Mouse (Mus musculus) cerebellum, adult (tissue): ENCODE measurements at regions not wholly inside any gene's neighbourhood (a gene's known extent, or its start where the extent isn't known, plus 50 kb on each side); places are given as distances from the start of the nearest gene placed in this dataset.

ENCODE experiments used
- ATAC-seq: cut with Nextera tagmentation; 2 replicates; pipeline ENCODE4 v1.9.2; 2017; ENCODE audit warnings: mild to moderate bottlenecking, moderate library complexity, mixed read lengths; ENCODE audit not compliant: insufficient number of reproducible peaks, low FRiP score, low TSS enrichment

DNA sequence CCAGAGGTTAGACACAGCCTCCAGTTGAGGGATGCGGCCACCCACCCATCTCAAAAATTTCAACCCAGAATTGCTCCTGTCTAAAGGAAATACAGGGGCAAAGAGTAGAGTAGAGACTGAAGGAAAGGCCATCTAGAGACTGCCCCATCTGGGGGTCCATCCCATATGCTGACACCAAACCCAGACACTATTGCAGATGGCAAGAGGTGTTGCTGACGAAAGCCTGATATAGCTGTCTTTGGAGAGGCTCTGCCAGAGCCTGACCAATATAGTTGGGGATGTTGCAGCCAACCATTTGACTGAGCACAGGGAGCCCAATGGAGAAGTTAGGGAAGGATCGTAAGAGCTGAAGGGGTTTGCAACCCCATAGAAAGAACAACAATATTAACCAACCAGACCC, 141.6 kb upstream of the Reg3b start:
- no peak for ATAC-seq

DNA sequence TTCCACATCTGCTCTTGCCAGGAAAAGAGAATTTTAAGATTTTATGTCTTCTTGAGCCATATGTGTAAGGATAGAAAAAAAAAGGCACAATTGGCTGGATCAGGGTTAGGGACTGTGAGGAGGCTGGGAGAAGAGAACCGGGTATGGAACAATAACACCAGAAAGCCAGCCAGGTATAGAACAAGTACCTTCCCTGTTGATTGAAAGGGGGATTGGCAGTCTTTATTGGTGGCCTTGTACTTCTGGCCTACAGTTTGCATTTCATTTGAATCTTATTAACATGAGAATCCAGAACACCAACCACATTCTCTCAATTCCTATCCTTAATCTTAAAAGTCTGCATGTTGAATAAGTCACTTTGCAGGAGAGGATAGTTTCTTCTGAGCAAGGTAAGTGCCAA, 126.1 kb upstream of the Reg3b start:
- ATAC-seq = no peak

DNA sequence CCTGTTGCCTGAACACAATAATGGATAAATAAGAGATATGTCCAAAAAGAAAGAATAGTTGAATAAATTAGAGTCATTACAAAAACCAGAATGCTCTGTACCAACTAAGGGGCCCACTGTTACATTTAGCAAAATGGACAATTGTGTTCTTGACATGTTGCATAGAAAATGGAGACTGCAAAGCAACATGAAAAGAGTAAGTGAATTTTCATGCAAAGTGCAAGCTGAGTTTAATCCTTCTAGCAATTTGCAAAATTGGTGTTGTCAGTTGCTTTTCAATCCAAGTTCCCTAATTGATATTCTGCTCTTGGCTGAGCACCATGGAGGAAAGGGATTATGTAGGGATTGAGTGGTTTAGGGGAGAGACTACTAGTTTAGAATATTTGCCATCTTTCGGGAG, 125.4 kb upstream of the Reg3b start:
- no peak for ATAC-seq

DNA sequence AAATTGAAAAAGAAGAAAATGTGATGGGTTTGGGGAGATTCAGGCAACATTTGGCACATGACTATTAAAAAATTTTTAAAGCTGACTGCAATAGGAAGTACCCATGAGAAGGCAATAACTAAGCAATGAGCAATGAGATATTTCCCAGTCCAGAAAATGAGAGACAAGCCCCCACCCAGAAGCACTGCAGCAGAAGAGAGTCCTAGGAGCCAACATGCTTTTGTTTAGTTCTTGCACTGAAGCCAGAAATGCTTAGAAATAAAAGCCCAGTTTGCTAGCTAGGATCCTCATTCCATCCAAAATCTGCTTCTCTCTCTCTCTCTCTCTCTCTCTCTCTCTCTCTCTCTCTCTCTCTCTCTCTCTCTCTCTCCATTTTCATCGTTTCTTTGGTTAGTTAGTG, 120.4 kb upstream of the Reg3b start:
- no peak for ATAC-seq

DNA sequence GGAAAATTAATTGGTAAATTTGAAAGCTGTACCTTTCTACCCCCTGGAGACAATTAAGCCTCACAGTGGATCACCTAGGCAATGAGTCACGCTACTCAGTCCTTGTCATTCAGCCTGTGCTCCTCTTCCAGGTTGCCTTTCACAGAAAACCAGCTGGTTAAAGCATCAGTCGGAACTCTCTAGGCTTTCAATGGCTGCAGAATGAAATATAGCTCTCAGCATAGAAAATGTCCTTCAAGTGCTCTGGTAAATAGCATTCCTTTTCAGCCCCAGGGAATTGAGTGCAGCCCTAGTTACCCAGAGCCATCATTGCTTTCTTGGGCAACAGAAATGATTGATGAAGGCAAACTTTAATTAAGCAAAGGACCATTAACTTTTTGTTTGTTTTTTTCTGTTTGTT, 119.9 kb upstream of the Reg3b start:
- no peak for ATAC-seq

DNA sequence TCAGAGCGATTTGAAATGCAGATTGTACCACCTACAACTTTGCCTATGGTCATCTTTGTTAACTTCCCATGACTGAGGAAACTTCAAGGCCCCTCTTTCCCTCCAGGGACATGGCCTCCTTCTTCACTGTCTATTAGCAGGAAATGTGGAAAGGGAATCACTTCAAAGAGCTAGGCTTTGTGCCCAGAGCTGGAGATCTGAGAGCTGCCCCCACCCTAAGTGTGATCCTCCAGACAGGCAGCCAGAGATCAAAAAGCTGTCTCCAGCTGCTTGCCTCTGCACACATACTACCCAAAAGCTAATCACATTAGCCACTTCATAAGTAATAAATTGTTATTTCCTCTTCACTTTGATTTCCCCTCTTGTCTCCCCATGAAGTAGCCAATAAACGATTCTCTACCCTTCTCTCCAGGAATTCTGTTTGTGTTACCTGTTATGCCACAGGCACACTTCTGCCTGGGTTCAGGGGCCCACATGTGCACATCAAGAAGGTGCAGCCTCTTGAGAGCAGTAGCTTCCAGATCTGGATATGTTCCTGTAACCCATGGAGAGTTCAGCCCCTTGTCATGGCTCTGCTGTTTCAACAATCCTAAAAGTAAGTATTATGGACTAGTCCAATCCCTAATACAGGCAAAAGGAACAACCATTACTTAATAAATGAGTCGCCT, 98.4 kb upstream of the Reg3b start:
- ATAC-seq = no peak; the same call in 1 of the 2 replicates

DNA sequence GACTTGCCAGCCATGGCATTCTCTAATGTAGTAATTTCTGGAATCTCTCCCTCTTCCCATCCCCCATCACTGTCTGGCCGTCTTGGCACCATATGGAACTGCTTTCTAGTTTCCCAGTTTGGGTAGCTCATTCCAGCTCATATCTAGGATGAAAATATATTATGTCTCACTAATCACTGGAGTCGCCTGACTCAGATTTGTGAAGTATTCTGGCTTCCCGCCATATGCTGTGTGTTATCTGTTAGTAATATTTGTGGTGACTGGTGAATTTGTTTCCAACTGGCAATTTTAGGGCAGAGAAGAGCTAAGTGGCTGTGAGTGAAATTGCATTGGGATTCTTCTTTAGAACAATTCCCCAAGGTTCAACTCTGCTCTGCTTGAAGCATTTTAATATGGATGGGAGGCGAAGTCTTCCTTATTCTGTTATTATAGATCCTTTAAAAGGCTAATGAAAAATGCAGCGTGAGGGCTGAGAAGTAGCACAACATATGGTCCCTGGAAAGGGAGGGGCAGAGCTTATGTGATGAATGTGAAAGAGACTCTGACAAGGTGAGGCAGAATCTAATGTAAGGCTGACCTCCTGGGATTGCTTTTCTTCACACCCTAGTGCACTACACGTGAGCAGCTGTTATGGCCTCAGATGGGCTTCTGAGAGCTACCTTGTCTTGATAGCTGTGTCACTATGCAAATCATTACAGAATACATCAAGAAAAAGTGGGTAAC, 92.3 kb upstream of the Reg3b start:
- 0 out of 2 replicates have a peak, but pooled peaks have one; percentile 36 for ATAC-seq

DNA sequence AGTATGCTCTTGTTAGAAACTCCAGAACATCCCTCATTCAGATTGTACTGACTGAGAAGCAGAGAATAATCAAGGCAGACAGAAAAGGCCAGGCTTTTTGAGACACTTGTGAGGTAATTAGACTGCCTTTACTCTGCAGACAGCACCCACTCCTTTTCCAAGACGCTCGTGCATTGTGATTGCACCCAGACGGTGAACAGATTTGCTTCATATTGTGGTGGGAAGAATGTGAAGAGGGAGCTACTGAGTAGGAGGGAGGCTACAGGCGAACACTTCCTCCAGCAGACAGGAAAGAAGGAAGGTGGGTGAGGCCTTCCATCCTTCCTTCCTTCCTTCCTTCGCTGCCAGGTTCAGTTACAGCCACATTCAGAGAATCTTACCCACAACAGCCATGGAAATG, 89.9 kb upstream of the Reg3b start:
- ATAC-seq = no peak

DNA sequence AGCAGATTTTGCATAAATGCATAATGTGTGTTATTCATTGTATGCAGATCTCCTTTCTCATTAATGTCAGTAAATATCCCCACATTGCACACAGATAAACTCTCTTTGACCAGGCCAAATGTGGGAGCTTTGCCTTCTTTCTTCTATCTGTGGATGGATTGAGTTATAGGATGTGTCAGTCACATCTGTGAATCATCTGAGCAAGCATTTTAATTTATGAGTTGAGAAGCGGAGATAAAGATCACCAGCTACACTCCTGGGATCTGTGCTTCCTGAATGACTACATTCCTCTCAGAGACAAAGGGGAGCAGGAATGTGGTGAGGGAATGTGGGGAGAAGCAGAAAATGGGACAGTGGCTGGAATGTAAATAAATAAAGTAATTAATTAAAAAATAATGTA, 75.8 kb upstream of the Reg3b start:
- no peak for ATAC-seq

DNA sequence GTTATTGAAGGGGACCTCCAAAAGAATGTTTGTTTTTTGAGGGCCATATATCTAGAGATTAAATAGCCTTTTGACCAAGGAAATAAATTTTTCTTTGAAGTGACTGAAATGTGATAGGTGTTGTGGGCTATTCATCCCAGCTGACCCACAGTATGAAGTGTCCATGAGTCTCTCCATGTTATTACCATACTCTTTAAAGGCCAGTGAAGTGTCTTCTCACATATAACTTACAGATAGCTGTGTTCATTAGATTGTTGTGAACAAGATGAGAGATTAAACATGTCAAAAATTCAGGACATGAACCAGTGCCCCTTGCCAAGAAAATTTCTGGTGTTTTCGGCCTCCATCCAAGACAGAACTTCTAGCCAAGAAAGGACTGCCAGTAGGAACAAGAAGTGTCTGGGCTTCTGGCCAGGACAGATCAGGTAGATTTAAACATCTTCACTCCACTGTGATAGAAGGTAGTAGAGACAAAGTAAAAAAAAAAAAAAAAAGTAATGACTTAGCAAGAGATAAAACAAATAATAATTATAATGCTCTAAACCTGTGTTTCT, 67.2 kb upstream of the Reg3b start:
- no peak for ATAC-seq
